Mouse (Mus musculus) gastrocnemius, adult 2 months (tissue): ENCODE data around the gene Ints6. TPM values are rescaled to one million over a fixed set of nuclear protein-coding genes. Genes with fewer than 3 reads are reported as not detected.

Experiments
- DNase-seq: peaks from one replicate; pipeline ENCODE4 v3.0.0; 2022
- H3K27ac ChIP-seq: fragments of 200-600 bp; 2 replicates; pipeline ENCODE4 v1.8.1; 2022; ENCODE audit warnings: mild to moderate bottlenecking
- H3K4me3 ChIP-seq: fragments of 200-600 bp; 2 replicates; pipeline ENCODE4 v1.8.1; 2022; ENCODE audit warnings: mild to moderate bottlenecking, moderate library complexity
- CTCF ChIP-seq: fragments of 200-600 bp; IDR thresholded peaks from 2 replicates; pipeline ENCODE4 v1.8.1; 2022; ENCODE audit warnings: antibody characterized with exemption, mild to moderate bottlenecking, moderate library complexity
- intact Hi-C: fragments of 180-260 bp; cut with DNase I; formaldehyde crosslinking; loops from one replicate; pipeline ENCODE4 v1.15.1; 2025
- total RNA-seq, 2 experiments: library from RNA; stranded (reverse); gene quantifications; 2 replicates each; pipeline ENCODE4 v1.2.3; 2021

The Ints6 gene
- total RNA-seq, 2 experiments from 2014 or later = 15.9 to 17.6 TPM

DNA sequence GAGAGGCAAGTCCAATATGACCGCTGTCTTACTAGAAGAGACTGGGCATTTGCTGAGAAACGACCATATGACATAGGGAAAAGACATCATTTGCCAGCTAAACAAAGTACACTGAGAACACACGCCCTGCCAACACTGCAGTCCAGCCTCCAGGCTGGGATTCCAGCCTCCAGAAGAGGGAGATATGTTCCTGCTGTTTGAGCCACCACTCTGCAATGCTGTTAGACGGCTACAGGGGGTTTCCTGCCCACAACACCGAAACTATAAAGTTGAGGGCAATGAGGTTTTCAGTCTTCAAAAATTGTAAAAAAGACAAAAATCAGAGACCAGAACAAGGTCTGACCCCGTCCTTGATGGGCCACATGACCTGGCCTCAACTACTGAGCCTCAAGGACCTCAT, 121.9 kb downstream of the Ints6 start:
- Histone ChIP-seq H3K4me3 (no peak overlapping the region), H3K27ac (no peak overlapping the region)
- peak; percentile 57 for TF ChIP-seq CTCF
- no peak for DNase-seq
- intact Hi-C loops = loop anchor here (5.0 kb wide), 1 partner anchor 338 kb away; no protein-coding TSS in a partner anchor

DNA sequence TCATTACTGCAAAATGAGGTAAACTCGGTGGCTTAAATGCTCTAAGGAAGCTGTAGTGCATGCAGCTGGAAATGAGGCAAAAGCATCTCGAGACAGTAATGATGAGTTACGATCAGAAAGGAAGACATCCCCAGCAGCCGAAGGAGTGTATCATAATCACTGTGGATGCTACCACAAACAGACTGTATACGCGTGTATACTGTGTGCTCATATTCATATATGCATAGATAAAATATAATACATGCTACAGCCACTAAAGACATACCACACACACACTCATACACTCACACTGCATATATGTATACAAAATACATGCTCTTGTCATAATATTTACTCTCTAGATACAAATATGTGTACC, 122.6 kb downstream of the Ints6 start:
- intact Hi-C loops = loop anchor here (5.0 kb wide), 1 partner anchor 339 kb away; no protein-coding TSS in a partner anchor
- Histone ChIP-seq H3K27ac (no peak overlapping the region), H3K4me3 (no peak overlapping the region)
- TF ChIP-seq CTCF = no peak
- no peak for DNase-seq

DNA sequence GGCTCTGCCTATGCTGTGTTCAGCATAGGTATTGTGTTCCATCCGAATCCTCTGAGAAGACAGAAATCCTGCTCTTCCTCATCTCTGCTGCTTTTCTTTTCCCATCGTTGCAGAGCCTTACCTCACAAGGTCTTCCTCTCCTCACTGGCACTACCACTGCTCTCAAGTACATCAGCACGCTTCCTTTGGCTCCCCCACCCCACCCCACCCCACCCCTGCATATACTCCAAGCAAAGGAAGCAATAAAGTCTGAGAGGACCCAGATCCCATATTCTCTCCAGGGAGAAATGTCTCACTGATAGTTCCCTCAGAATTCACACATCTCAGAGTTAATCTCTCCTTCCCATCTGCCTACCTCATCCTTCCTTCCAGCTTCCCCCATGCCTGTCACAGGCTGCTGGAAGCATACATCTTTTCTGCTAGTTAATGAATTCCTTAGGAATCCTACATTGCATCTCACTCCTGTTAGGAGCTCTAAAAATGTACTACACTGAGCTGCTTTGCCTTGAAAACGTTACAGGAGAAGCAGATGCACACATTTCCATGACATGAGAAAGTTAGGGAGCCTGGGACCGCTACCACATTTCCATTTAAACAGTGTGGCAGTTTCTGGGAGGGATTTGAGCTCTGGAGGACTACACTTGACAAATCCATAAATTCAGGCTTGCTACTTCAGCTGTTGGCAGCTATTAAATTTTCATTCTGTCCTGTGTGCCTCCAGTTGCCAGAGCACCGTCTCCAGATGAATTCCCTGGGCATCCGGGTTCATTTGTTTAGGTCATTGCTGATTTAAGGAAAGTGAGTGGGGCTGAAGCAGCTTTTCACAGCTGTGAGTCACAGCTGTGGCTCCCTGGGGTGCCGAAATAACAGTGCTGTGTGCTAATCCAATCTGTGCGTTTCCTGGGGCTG, 123.3 kb downstream of the Ints6 start:
- DNase-seq = no peak

DNA sequence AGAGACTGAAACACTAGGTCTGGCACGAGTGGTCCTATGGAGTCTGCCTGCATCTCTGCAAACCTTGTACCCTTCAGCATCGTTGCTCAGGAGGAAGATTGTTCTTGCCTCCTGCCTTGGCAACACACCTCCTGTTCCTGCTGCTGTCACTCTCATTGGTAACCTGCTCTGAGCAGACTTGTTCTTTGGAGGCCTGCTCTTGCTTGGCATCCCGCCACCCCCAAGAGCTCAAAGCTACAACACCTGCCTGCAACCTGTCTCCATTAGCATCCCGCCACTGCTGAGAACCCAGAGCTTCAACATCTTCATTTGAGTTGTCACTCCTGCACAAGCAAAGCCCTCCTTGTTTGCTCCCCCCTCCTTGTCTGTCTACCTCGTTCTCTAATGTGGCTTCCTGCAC, 133.0 kb downstream of the Ints6 start:
- no peak overlapping the region for H3K27ac ChIP-seq
- TF ChIP-seq CTCF = no peak
- intact Hi-C loops = no loop called here
- H3K4me3 ChIP-seq = no peak overlapping the region
- no peak for DNase-seq

More for the DNA sequence above, 123.3 kb downstream of the Ints6 start:
- H3K27ac ChIP-seq = no peak overlapping the region
- H3K4me3 ChIP-seq = no peak overlapping the region
- TF ChIP-seq CTCF = no peak
- intact Hi-C loops = loop anchor here (5.0 kb wide), 1 partner anchor 340 kb away; no protein-coding TSS in a partner anchor

Other genes starting within 250 kb of the Ints6 start
- 1 to 10 TPM; 2.9 to 3.9 TPM for gene Fam124a, start 205.4 kb downstream of the Ints6 start, total RNA-seq
- not detected for gene Gm4131, start 194.2 kb downstream of the Ints6 start, total RNA-seq
- not detected for gene Serpine3, start 97.5 kb downstream of the Ints6 start, total RNA-seq
- 1 to 10 TPM; 8.0 TPM for gene Wdfy2, start 76.5 kb upstream of the Ints6 start, total RNA-seq
- not detected for gene Defb48, start 223.3 kb upstream of the Ints6 start, total RNA-seq
- gene Defb47, start 236.9 kb upstream of the Ints6 start, total RNA-seq = not detected